Mouse (Mus musculus) Patski (cell line): ENCODE data around the gene Gm1673. TPM values are rescaled to one million over a fixed set of nuclear protein-coding genes. Genes with fewer than 3 reads are reported as not detected.

Experiments used
- ATAC-seq: fragments of 100-300 bp; one replicate; pipeline ENCODE4 v1.8.0; 2021
- CTCF ChIA-PET: fragments of 350-600 bp; sonication (Branson Sonifier 250); formaldehyde crosslinking; loops from one replicate; lab custom pipeline; 2022; ENCODE audit warnings: inconsistent platforms; lab: Charles Lee
- POLR2A ChIA-PET: fragments of 350-600 bp; sonication (Branson Sonifier 250); formaldehyde crosslinking; loops from one replicate; lab custom pipeline; 2022; ENCODE audit warnings: antibody characterized with exemption, inconsistent platforms; lab: Charles Lee
- DNase-seq: peaks from one replicate; pipeline ENCODE4 v3.0.0-alpha.2; 2011; ENCODE audit warnings: low read depth, low spot score
- H3K27me3 ChIP-seq: fragments of 371-371 bp; one replicate; pipeline ENCODE4 v1.5.1; 2021
- CTCF ChIP-seq: fragments of 100-300 bp; IDR thresholded peaks from one replicate; pipeline ENCODE4 v1.5.1; 2021
- in situ Hi-C: fragments of 300-500 bp; cut with MboI; formaldehyde crosslinking; loops from 3 replicates; pipeline ENCODE4 v1.11.1; 2018; ENCODE audit warnings: low pct_unique_long_range_greater_than_20kb, mixed read lengths
- polyA plus RNA-seq: library from polyadenylated mRNA; unstranded; gene quantifications from one replicate; pipeline ENCODE4 v1.2.3, GENCODE M21; 2021

Gm1673 gene
- polyA plus RNA-seq, 1 experiment from 2014 or later = 68.6 TPM

GRCm38 (mm10) chr5:33996694-33997045 lies 13.4 kb downstream of the Gm1673 start:
- ChIA-PET CTCF (no interaction called here), POLR2A (interaction anchor here (0.8 kb wide), 1 partner anchor 52 kb away, joined by 3 read pairs; no protein-coding TSS in a partner anchor)
- in situ Hi-C loops = no loop called here
- peaks cover 22% of the 10 kb centered on the region for H3K27me3 ChIP-seq
- DNase-seq = no peak
- no peak for ATAC-seq
- no peak for TF ChIP-seq CTCF

- ChIA-PET CTCF (no interaction called here), POLR2A (no interaction called here)
- peaks cover 22% of the 10 kb centered on the region for H3K27me3 ChIP-seq
- in situ Hi-C loops = no loop called here
- ATAC-seq = no peak
- DNase-seq = no peak
- TF ChIP-seq CTCF = no peak
These were observed 14.0 kb downstream of the Gm1673 start for GRCm38 (mm10) chr5:33997051-33997741.

GRCm38 (mm10) chr5:33997829-33998504 lies 14.7 kb downstream of the Gm1673 start:
- ATAC-seq (no peak), DNase-seq (no peak)
- ChIA-PET CTCF (no interaction called here), POLR2A (no interaction called here)
- peaks cover 22% of the 10 kb centered on the region for H3K27me3 ChIP-seq
- in situ Hi-C loops = no loop called here
- TF ChIP-seq CTCF = no peak

- ChIA-PET POLR2A (no interaction called here), CTCF (no interaction called here)
- in situ Hi-C loops = no loop called here
- ATAC-seq (no peak), DNase-seq (no peak)
- no peak for TF ChIP-seq CTCF
- H3K27me3 ChIP-seq = peaks cover 22% of the 10 kb centered on the region
These were observed 15.3 kb downstream of the Gm1673 start for GRCm38 (mm10) chr5:33998505-33998877.

- CTCF ChIA-PET = no interaction called here
- POLR2A ChIA-PET = no interaction called here
- no peak for ATAC-seq
- in situ Hi-C loops = no loop called here
- no peak for DNase-seq
- TF ChIP-seq CTCF = no peak
- peaks cover 22% of the 10 kb centered on the region for H3K27me3 ChIP-seq
These were observed 16.3 kb downstream of the Gm1673 start for GRCm38 (mm10) chr5:33999466-34000090.

GRCm38 (mm10) chr5:34000809-34001208 lies 17.6 kb downstream of the Gm1673 start:
- CTCF ChIA-PET = no interaction called here
- ATAC-seq (no peak), DNase-seq (no peak)
- H3K27me3 ChIP-seq = peaks cover 13% of the 10 kb centered on the region
- POLR2A ChIA-PET = no interaction called here
- no peak for TF ChIP-seq CTCF
- in situ Hi-C loops = no loop called here

- no peak for TF ChIP-seq CTCF
- ATAC-seq (no peak), DNase-seq (no peak)
- in situ Hi-C loops = no loop called here
- H3K27me3 ChIP-seq = peaks cover 7% of the 10 kb centered on the region
- ChIA-PET POLR2A (no interaction called here), CTCF (no interaction called here)
These were observed 18.2 kb downstream of the Gm1673 start for GRCm38 (mm10) chr5:34001401-34001800.

- no peak for TF ChIP-seq CTCF
- ATAC-seq (no peak), DNase-seq (no peak)
- POLR2A ChIA-PET = no interaction called here
- peaks cover 2% of the 10 kb centered on the region for H3K27me3 ChIP-seq
- in situ Hi-C loops = no loop called here
- CTCF ChIA-PET = no interaction called here
These were observed 19.4 kb downstream of the Gm1673 start for GRCm38 (mm10) chr5:34002636-34003035.

GRCm38 (mm10) chr5:34004618-34005017 lies 21.4 kb downstream of the Gm1673 start:
- no peaks in the 10 kb centered on the region for H3K27me3 ChIP-seq
- no peak for DNase-seq
- ChIA-PET POLR2A (no interaction called here), CTCF (interaction anchor here (0.9 kb wide), 1 partner anchor 10 kb away, joined by 3 read pairs; no protein-coding TSS in a partner anchor)
- no peak for ATAC-seq
- TF ChIP-seq CTCF = no peak
- in situ Hi-C loops = no loop called here

GRCm38 (mm10) chr5:34006832-34007231 lies 23.6 kb downstream of the Gm1673 start:
- TF ChIP-seq CTCF = no peak
- DNase-seq = no peak
- ATAC-seq = no peak
- CTCF ChIA-PET = no interaction called here
- POLR2A ChIA-PET = no interaction called here
- no peaks in the 10 kb centered on the region for H3K27me3 ChIP-seq
- in situ Hi-C loops = no loop called here

GRCm38 (mm10) chr5:34007392-34007941 lies 24.2 kb downstream of the Gm1673 start:
- DNase-seq (no peak), ATAC-seq (no peak)
- no peaks in the 10 kb centered on the region for H3K27me3 ChIP-seq
- no peak for TF ChIP-seq CTCF
- ChIA-PET CTCF (no interaction called here), POLR2A (no interaction called here)
- in situ Hi-C loops = no loop called here
